Mouse (Mus musculus) gastrocnemius, postnatal 25 days (tissue): ENCODE measurements at regions not wholly inside any gene's neighbourhood (a gene's known extent, or its start where the extent isn't known, plus 50 kb on each side); places are given as distances from the start of the nearest gene placed in this dataset.
A peak's percentile ranks its signal among the peaks of the same experiment; 100 is the strongest.

ENCODE experiments used
- DNase-seq: peaks from one replicate; pipeline ENCODE4 v3.0.0; 2022

DNA sequence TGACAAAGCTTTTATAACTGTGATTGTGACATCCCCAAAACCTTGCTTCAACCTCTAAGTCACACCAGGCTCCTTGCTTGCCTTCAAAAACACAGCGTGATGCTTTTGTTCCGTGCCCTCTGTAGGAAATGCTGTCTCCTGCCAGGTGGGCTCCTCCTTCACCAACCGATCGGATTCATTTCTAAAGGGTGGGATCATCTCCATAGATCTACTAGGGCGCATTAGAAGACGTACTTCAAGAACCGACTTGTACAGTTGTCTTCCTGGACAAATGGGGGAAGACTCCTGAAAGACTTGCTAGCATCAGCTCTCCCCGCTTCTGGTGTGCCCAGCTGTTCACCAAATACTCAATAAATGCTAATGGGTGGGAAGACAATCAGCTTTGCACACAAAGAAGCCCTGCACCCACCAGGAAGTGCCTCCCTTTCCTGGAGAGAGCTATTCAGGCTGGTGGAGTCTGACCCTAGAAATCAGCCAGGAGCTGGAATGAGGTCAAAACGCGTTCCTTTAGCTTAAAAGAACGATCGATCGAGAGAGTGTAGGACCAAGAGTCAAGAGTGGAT lies 53.0 kb downstream of the Hoxa1 start:
- DNase-seq: no peak

DNA sequence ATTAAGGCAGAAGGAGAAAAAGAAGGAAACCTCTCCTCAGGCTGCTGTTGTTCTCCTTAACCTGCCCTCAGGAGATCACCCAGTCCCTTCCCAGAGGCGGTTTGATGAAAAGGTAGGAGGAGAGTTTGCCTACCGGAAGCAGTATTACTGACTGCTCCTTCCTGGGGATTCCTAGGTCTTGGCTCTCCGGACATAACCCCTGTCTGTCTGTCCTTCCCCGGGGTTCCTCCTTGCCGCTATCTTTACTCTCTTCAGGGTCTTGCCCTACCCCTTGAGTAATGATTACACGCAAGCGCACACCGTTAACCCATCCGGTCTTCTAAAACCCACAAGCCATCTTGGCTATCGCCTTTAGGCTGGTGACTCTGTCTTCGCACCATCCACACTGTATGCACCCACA lies 54.0 kb downstream of the Hoxa1 start:
- DNase-seq: no peak

DNA sequence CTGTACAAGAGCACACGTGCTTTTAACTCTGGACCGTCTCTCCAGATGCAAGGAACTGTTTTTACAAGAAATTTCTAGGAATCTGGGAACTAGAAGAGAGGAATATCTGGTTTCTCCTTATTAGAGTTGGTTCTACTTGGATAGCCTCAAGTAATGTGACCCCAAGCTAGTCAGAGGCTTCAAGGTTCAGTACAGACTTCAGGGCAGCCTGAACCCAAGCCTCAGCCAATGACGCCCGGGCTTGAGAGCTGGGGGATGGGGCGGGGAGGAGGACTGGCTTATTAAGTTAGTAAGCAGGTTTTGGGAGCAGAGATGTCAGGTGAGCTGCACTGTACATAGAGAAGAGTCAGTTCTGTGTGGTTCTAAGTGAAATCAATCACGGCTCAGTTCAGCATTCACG lies 54.5 kb downstream of the Hoxa1 start:
- DNase-seq: no peak

DNA sequence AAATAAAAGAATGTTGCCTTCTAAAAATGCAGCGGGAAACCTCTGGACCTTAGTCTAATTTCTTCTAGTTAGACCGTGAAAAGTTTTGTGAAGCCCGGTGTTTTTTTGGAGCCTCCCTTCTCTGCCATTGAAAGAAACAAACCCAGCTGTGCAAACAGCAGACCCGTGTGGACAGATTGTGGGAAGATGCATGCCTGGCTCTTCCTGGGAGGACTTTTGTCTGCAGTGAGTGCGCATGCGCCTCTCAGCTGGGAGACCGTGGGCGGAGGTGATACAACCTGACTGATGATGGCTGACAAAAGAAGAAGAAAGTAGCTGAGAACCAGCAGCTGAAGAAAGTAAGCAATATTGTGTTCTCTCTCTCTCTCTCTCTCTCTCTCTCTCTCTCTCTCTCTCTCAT lies 55.4 kb downstream of the Hoxa1 start:
- no peak for DNase-seq

DNA sequence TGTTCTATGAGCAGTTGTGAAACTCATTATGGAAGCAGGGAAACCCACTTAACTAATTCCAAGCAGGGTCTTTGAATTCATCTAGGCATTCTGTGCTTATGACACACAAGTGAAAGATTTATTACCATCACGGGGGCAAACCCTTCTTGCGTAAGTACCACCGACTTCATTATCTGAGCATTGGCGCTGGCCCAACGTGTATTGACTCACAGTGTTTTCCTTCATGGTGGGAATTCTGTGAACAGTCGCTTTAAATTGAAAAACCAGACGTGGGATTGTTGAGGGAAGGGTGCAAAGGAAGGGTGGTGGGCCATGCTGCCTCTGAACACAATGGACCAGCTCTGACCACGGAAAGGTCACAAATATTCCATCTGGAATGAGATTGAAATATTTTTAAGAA lies 55.9 kb downstream of the Hoxa1 start:
- DNase-seq: peak; percentile 18

DNA sequence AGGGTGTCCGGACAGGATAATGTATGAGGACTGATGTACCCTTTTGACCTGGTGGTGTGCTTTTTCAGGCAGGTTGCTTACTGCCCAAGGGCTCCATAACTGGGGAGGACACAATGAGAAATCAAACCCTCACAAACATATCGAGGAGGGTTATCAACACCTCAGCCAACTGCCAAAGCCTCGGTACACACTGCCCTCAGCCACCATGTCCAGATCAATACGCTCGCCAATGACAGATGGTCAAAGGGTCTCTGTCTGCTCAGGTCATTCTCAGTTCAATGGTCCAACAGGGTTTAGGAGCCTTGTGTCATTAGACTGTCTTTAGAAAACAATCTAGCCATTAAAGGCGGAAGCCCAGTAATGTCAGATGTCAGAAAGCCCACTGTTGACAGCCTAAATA lies 56.9 kb downstream of the Hoxa1 start:
- no peak for DNase-seq

DNA sequence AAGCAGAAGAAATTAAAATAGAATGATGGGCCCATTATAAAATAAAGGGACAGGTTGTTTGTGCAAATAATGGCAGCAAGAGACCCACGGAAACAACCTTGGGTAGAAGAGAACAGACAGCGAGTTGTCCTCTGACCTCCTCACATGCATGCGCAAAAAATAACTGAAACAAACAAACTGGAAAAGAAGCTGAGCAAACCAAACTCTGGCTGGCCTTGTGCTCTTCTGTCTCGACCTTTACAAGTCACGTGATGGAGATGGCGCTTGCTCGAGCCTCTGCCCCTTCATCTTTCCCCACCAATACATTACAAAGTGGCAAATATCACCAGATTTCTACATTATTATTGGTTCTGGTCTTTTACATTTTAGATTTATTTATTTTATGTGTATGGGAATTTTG lies 59.3 kb downstream of the Hoxa1 start:
- no peak for DNase-seq

DNA sequence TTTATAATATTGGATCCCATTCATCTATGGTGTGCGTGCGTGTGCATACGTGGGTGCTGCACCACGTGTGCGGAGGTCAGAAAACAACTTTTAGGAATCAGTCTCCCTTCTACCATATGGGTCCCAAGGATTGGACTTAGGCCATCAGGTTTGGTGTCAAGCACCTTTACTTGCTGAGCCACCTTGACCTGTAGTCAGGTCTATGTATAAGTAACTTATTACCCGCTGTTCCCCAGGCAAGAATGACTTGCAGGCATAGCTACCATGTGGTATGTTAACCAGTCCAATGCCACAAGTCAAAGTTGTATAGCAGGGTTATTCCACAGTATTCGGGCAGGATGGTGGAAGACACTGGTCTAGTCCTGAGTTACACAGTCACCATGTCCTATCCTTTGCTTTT lies 62.5 kb downstream of the Hoxa1 start:
- DNase-seq: no peak

DNA sequence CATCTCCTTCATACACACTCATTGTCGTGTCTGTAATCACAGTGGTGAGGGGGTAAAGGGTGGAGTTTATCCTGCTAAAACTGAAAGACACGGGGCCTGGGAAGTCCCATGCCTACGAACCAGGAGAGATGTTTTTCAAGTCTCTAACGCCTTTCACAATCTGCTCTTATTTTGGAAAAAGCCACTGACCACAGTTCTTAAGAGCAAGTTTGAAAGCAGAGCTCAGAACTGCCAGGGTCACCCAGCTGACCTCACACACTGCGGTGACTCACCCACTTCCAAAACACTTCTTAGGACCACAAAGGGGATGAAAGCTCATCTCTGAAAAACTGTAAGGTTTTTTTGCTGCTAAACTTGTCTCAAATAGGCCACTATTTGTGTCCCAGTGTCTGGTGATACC lies 66.7 kb downstream of the Hoxa1 start:
- no peak for DNase-seq

DNA sequence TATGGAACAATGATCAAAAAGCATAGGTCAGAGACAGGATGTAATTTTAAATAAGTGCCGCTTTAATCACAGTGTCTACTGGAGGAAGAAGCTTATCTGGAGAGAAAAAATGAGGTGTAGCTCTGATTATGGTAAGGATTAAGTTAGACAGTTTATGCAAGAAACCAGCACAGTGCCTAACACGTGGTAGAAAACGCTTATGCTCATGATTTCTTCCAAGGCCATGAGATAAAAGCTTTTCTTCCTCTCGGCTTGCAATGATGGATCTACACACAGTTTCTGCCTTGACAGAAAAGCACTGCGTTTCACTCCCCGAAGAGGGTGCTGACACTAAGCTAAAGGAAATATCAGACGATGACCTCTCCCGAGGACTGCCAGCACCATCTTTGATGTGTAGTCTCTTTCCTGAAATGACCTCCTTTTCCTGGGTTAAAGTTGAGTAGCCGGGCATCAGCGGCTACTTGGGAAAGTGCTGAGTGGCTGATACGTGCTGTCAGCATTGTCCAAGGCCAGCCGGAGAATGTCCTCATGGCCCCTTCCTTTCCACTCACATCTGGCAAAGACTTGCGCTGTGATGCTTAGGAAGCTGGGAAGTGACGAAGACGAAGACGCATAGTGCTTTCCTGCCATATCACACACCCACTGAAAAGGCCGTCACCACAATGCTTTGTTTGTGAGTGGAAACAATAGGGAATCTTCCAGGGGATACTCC lies 72.0 kb downstream of the Hoxa1 start:
- DNase-seq: peak; percentile 24

DNA sequence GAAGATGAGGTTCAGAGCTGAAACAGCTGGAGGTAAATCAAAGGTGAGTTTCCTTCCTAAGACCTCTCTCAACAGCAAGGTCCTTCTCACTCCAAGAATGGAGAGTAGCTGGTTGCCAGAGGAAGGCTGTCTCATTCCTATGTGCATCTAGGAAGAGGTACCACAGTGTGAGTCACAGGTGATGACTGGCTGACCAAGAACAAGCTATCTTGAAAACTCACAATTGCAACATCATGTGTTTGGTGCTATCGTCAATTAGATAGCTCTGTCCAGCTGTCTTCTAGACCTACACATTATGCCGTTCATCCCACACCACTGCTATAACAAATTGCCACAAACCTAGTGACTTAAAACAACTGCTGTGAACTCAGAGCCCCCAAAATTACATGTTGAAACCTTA lies 72.3 kb upstream of the Skap2 start:
- DNase-seq: no peak

DNA sequence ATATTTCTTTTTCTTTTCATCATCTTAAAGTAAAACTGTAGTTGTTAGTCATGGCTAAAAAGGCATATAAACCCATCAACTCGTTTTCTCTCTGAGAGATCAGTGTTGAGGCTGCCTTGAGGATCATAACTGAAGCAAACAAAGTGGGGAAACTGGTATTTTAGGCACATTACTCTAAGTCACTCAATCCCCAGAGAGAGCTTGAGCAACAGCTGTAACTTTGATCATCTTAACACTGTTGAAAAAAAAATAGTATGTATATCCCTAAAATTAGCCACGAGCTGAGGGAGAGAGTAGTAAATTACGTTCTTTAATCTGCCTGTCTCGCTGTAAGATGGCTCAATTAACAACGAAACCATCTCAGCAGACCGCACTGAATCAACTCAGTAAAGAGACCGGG lies 67.2 kb upstream of the Skap2 start:
- no peak for DNase-seq

DNA sequence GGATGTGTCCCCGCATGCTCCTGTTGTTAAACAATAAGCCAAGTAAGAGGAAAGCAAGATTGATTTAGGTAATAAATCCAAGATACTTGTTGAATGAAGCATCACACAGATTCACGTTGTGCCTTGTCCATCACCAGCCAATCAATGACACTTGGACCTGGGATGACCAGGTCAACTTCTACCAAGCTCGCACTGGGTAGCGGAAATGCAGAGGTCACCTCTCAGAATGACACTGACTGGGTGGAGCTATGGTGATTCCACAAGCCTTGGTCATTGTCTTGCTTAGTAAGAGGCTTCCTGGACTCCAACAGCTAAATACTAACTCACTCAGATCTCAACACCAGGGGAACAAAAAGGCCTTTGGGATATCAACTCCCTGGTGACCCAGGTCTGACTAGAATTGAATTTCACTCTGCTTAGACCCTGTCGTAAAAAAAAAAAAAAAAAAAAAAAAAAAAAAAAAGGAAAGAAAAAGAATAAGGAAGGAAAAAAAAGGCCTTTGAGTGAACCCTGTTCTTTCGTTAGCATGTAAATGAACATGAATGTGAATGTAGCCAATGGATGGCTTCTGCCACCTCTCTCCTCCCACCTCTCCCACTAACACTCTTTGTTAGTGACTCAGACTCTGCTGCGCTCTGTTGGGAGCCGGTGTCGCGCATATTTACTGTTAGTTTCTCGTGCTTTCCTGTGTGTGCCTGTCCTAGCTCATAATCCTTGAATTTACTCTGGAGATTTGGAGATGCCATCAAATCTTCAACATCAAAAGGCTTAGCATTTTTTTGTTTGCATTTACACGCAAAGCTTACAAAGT lies 66.4 kb upstream of the Skap2 start:
- DNase-seq: no peak

DNA sequence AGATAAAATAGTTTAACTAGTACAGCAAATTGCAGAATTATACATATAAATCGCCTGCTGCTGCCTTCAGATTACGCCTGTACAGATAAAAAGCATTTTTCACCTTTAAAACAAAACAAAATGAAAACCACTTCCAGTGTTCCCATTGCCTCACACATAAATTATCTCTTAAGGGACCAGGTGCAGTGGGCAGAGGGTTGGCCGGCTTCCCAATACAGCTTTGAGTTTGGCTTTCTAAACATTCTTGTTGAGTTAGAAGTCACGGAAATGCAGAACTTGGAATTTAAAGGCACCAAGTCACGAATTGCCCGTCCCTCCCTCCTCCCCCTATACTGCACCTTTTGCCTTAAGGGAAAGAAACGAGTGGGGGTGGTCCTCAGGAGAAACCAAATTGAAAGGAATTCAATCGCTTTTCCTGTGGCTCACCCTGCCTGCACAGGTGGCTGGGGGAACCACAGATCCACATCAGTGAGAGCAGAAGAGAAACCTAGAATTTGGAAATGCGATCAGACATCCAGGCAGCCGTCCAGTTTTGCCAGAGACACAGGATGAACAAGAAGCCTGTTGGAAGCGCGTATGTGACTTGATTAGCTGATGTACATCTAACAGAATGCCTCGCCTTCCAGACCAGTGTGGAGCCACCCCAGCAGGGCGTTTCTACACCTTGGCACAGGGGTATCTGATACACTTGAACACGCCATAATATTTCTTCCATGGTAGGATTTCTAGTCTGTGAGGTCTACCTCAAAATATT lies 64.0 kb upstream of the Skap2 start:
- no peak for DNase-seq

DNA sequence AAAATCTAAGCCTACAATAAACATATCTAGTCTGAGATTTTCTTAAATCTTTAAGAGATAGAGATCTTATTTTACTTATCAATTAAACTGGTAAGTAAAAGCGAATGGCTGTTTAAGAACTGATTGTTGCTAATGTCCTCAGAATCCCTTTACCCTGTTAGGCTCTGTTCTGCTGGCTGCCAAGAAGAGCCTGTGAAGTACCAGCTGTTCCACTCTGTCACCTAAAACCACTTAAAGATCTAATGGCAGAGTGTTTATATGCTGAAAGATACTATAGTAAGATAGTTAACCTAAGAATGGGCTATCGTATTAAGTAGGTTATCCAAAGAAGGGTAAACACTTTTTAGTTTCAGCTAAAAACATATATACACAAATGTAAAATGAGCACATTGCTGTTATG lies 62.6 kb upstream of the Skap2 start:
- no peak for DNase-seq

DNA sequence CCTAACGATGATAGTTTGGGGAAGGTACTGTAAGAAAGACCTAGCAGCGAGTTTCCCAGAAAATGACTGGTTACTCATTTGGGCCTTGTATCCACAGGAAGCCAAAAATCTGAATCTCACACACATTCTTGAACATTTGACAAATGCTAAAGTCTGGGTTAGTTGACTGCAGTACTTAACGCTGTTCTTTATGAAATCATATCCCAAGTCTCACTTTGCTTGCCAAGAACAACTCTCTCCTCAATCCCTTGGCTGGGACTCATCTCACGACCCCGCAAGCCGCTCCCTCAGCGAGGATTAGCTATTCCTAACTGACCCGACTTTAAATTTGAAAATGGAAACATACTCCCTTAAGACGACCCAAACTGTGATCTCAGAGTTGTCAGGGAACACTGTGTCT lies 54.8 kb upstream of the Skap2 start:
- peak; percentile 14 for DNase-seq

DNA sequence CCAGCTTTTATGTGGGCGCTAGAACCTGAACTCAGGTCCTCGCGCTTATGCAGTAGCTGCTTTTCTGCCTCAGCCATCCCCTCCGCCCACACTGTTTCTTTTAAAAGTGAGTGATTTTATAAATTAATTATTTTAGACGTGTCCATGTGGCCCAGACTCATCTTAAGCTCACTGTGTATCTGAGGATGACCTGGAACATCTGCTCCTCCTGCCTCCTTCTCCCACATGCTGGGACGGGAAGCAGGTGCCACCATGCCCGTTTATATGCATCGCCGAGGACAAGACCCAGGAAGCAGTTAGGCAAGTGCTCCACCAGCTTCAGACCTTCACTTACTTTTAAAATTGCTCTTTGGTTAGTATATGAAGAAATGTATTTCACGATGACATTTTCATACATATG lies 53.3 kb upstream of the Skap2 start:
- DNase-seq: no peak

DNA sequence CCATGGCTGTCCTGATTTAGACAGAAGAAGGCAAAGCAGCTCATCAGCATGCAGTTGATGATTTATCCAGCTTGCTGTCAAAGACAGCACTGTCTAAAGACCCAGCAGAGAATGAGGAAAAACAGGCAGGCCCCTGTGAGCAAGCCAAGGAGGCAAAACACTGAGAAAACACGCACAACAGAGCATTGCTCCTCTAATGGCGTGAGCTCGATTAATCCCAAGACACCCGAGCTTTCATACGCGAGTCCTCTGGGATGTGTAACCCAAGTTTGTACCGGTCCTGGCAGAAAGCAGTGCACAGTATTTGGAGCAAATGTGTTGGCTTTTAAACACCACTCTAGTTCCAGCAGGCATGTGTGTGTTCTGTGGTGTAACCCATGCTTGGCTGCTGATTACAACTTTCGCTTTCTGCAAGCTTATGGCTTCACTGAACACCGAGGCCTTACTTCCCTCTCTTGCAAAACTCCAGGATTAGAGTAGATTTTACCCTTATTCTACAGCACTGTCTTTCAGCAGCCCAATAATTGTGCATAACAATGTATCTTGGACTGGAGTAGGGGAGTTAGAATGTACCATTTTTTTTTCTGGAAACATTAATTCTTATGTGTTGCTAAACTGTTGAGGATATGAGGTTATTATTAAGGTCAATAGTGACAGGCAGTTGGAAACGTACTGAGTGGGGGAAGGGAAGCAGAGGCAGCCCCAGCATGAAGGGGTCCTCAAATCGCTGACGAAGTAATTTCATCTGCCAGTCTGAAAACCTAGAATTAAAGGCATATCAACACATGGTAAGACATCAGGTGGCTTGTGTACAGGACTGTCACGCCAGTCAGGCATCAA lies 52.0 kb upstream of the Skap2 start:
- peak; percentile 58 for DNase-seq
